Mouse (Mus musculus) hindbrain, embryonic 11.5 days (tissue): ENCODE measurements around the gene Ptprc. TPM values are rescaled to one million over a fixed set of nuclear protein-coding genes. Genes with fewer than 3 reads are reported as not detected.

Experiments used
- ATAC-seq: fragments of 200-750 bp; cut with Nextera tagmentation; 2 replicates; pipeline ENCODE4 v1.8.0; 2017; ENCODE audit warnings: mild to moderate bottlenecking, moderate TSS enrichment, moderate library complexity; ENCODE audit not compliant: low FRiP score
- DNase-seq: peaks from one replicate; pipeline ENCODE4 v3.0.0-alpha.2; 2015; ENCODE audit warnings: low spot score
- H3K27ac ChIP-seq: fragments of 300-500 bp; sonication (generic); 2 replicates; pipeline ENCODE4 v1.5.1; 2014; ENCODE audit warnings: mild to moderate bottlenecking, low read depth, low read length
- H3K27me3 ChIP-seq: fragments of 300-500 bp; sonication (generic); 2 replicates; pipeline ENCODE4 v1.6.1; 2014; ENCODE audit warnings: mild to moderate bottlenecking, low read length, moderate library complexity, mixed read lengths; ENCODE audit not compliant: control insufficient read depth, insufficient read depth
- H3K36me3 ChIP-seq: fragments of 300-500 bp; sonication (generic); 2 replicates; pipeline ENCODE4 v1.6.1; 2014; ENCODE audit warnings: mild to moderate bottlenecking, low read length, moderate library complexity, mixed read lengths; ENCODE audit not compliant: control insufficient read depth, insufficient read depth
- H3K4me1 ChIP-seq: fragments of 300-500 bp; sonication (generic); replicated peaks from 2 replicates; pipeline ENCODE4 v1.6.1; 2014; ENCODE audit warnings: low read length, mixed read lengths; ENCODE audit not compliant: control insufficient read depth, insufficient read depth
- H3K4me2 ChIP-seq: fragments of 300-500 bp; sonication (generic); replicated peaks from 2 replicates; pipeline ENCODE4 v1.6.1; 2014; ENCODE audit warnings: mild to moderate bottlenecking, low read depth, low read length
- H3K4me3 ChIP-seq: fragments of 300-500 bp; sonication (generic); 2 replicates; pipeline ENCODE4 v1.5.1; 2014; ENCODE audit warnings: low read depth, low read length
- H3K9ac ChIP-seq: fragments of 300-500 bp; sonication (generic); 2 replicates; pipeline ENCODE4 v1.6.1; 2014; ENCODE audit warnings: low read depth, low read length
- H3K9me3 ChIP-seq: fragments of 300-500 bp; sonication (generic); 2 replicates; pipeline ENCODE4 v1.6.1; 2016; ENCODE audit warnings: low read length; ENCODE audit not compliant: control insufficient read depth
- WGBS: fragments of 180-500 bp; shearing (Covaris S2); extraction: QIAGEN DNeasy Blood & Tissue Kit; methylation state at CpG from one replicate; pipeline ENCODE4 v1.1.7; 2014; 5-methylcytosine and 5-hydroxymethylcytosine counted together
- polyA plus RNA-seq: library from polyadenylated mRNA; unstranded; fragments of >200 nt; fragmentation: Nextera tagmentation; extraction: Ambion mirVana; gene quantifications from 2 replicates; pipeline ENCODE4 v1.2.1, GENCODE M21; 2014

Gene Ptprc
- polyA plus RNA-seq, 1 experiment from 2014 or later, result 2.2 TPM

GRCm38 (mm10) chr1:138040556-138040955 lies 135.0 kb downstream of the Ptprc start:
- Histone ChIP-seq H3K27ac (no peak overlapping the region), H3K4me2 (no peak overlapping the region), H3K9ac (no peak overlapping the region), H3K9me3 (no peaks in the 10 kb centered on the region), H3K4me3 (no peak overlapping the region), H3K36me3 (no peaks in the 10 kb centered on the region), H3K4me1 (no peaks in the 10 kb centered on the region; the same call in 1 of the 2 replicates), H3K27me3 (no peaks in the 10 kb centered on the region)
- ATAC-seq (no peak), DNase-seq (no peak)
- WGBS, result 55% methylated on average over 5 of the region's 5 CpGs

- ATAC-seq, result no peak
- 36% methylated on average over 1 of the region's 1 CpGs for WGBS
- no peak overlapping the region for H3K9ac ChIP-seq
- DNase-seq, result no peak
- H3K4me2 ChIP-seq, result no peak overlapping the region
- H3K36me3 ChIP-seq, result no peaks in the 10 kb centered on the region
- no peak overlapping the region for H3K4me3 ChIP-seq
- H3K27ac ChIP-seq, result no peak overlapping the region
- no peaks in the 10 kb centered on the region for H3K27me3 ChIP-seq
- no peaks in the 10 kb centered on the region; the same call in 1 of the 2 replicates for H3K4me1 ChIP-seq
- H3K9me3 ChIP-seq, result no peaks in the 10 kb centered on the region
These were observed 136.3 kb downstream of the Ptprc start for GRCm38 (mm10) chr1:138039201-138039600.

- Histone ChIP-seq H3K36me3 (no peaks in the 10 kb centered on the region), H3K27me3 (no peaks in the 10 kb centered on the region), H3K4me1 (no peaks in the 10 kb centered on the region; the same call in 1 of the 2 replicates), H3K4me2 (no peak overlapping the region), H3K4me3 (no peak overlapping the region), H3K9ac (no peak overlapping the region), H3K27ac (no peak overlapping the region), H3K9me3 (no peaks in the 10 kb centered on the region)
- no peak for ATAC-seq
- no peak for DNase-seq
- 64% methylated on average over 5 of the region's 5 CpGs for WGBS
These were observed 138.0 kb downstream of the Ptprc start for GRCm38 (mm10) chr1:138037484-138037883.

- no peaks in the 10 kb centered on the region for H3K36me3 ChIP-seq
- H3K4me2 ChIP-seq, result no peak overlapping the region
- H3K9ac ChIP-seq, result no peak overlapping the region
- H3K27ac ChIP-seq, result no peak overlapping the region
- no peaks in the 10 kb centered on the region for H3K9me3 ChIP-seq
- H3K4me3 ChIP-seq, result no peak overlapping the region
- H3K27me3 ChIP-seq, result no peaks in the 10 kb centered on the region
- 14% methylated on average over 4 of the region's 4 CpGs for WGBS
- no peaks in the 10 kb centered on the region for H3K4me1 ChIP-seq
- DNase-seq, result peak; percentile 62
- ATAC-seq, result peak; percentile 95
These were observed 145.9 kb downstream of the Ptprc start for GRCm38 (mm10) chr1:138029649-138030048.

- H3K9me3 ChIP-seq, result no peaks in the 10 kb centered on the region
- H3K27ac ChIP-seq, result no peak overlapping the region
- H3K27me3 ChIP-seq, result no peaks in the 10 kb centered on the region
- no peak overlapping the region for H3K4me3 ChIP-seq
- no peak overlapping the region for H3K9ac ChIP-seq
- ATAC-seq (no peak), DNase-seq (no peak)
- no peaks in the 10 kb centered on the region for H3K36me3 ChIP-seq
- no peak overlapping the region for H3K4me2 ChIP-seq
- WGBS, result 85% methylated on average over 1 of the region's 1 CpGs
- no peaks in the 10 kb centered on the region; the same call in 1 of the 2 replicates for H3K4me1 ChIP-seq
These were observed 150.2 kb downstream of the Ptprc start for GRCm38 (mm10) chr1:138025298-138025697.

GRCm38 (mm10) chr1:138023601-138024000 lies 151.9 kb downstream of the Ptprc start:
- Histone ChIP-seq H3K4me3 (no peak overlapping the region), H3K27ac (no peak overlapping the region), H3K4me1 (no peaks in the 10 kb centered on the region; the same call in 1 of the 2 replicates), H3K4me2 (no peak overlapping the region), H3K36me3 (no peaks in the 10 kb centered on the region), H3K9ac (no peak overlapping the region), H3K9me3 (no peaks in the 10 kb centered on the region), H3K27me3 (no peaks in the 10 kb centered on the region)
- WGBS, result 29% methylated on average over 4 of the region's 4 CpGs
- DNase-seq (no peak), ATAC-seq (no peak)

GRCm38 (mm10) chr1:138022918-138023295 lies 152.6 kb downstream of the Ptprc start:
- no peak overlapping the region for H3K4me3 ChIP-seq
- H3K36me3 ChIP-seq, result no peaks in the 10 kb centered on the region
- no peaks in the 10 kb centered on the region for H3K27me3 ChIP-seq
- no peak for DNase-seq
- H3K9me3 ChIP-seq, result no peaks in the 10 kb centered on the region
- no peaks in the 10 kb centered on the region; the same call in 1 of the 2 replicates for H3K4me1 ChIP-seq
- H3K9ac ChIP-seq, result no peak overlapping the region
- H3K4me2 ChIP-seq, result no peak overlapping the region
- 8% methylated on average over 3 of the region's 3 CpGs for WGBS
- no peak for ATAC-seq
- H3K27ac ChIP-seq, result peak overlapping the region; percentile 62; the same call in 1 of the 2 replicates

- DNase-seq (peak; percentile 44), ATAC-seq (peak; percentile 74)
- no peaks in the 10 kb centered on the region; the same call in 1 of the 2 replicates for H3K4me1 ChIP-seq
- no peaks in the 10 kb centered on the region for H3K9me3 ChIP-seq
- H3K9ac ChIP-seq, result no peak overlapping the region
- H3K36me3 ChIP-seq, result no peaks in the 10 kb centered on the region
- no peaks in the 10 kb centered on the region for H3K27me3 ChIP-seq
- no peak overlapping the region for H3K4me3 ChIP-seq
- WGBS, result 30% methylated on average over 11 of the region's 11 CpGs
- peak overlapping the region; percentile 62; the same call in 1 of the 2 replicates for H3K27ac ChIP-seq
- H3K4me2 ChIP-seq, result no peak overlapping the region
These were observed 153.3 kb downstream of the Ptprc start for GRCm38 (mm10) chr1:138021962-138022917.
